Mouse (Mus musculus) heart, adult 10 weeks (tissue): ENCODE results near the gene Wsb2. TPM values are rescaled to one million over a fixed set of nuclear protein-coding genes. Genes with fewer than 3 reads are reported as not detected.

ENCODE experiments used
- polyA plus RNA-seq: library from polyadenylated mRNA; stranded (reverse); fragments of 350-450 nt; fragmentation: Illumina TruSeq; extraction: RNeasy Lipid Tissue Mini Kit (QIAGEN cat#74804); gene quantifications from one replicate; pipeline ENCODE4 v1.2.3, GENCODE M21; 2014; ENCODE audit warnings: low read depth, low replicate concordance

Wsb2 gene
- polyA plus RNA-seq = 95.2 TPM

GRCm38 (mm10) chr5:117357129-117357477 lies at the start of gene Wsb2:
Wsb2 (plus strand) TSS chr5:117357304.

DNA sequence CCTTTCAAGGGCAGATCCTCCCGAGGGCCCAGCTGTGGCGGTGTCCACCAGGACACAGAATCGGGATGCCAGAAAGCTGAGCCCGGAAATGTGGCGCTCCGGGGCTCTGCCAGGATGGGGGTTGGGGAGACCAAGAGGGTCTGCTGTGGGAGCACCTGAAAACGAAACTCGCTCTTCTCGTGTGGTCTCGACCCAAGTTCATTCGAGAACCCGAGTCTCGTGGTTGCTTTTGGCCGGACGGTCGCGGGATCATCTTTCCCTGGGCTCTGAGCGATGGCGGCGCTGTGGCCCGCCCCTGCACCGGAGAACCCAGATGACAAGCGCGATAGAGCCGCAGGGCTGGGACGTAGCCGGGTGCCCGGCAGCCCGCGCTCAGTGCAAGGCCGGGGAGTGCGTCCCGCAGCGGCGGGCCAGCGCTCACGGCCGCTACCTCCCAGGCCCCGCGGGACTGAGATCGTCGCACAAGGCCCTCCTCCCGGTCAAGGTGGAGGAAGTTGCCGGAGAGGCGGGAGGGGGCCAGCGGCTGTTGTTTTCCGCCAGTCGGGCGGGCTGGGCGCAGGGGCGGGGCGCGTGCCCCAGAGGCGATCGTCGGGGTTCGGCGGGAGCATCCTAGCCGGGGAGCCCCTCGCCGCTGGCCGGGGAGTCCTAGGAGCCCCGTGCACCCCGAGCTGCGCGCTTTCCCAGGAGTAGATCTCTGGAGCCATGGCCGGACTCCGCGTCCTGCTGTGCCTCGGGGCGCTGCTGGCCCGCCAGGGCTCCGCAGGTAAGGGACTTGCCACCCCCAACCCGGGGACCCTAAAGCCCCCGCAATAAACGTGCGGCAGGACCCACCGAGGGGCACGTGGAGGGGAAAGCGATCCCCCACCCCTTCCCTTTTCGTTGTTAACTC lies 38.1 kb upstream of the Wsb2 start, which contains the start of gene Vsig10:
Vsig10 (plus strand) TSS at position 343 of the 889 bp plus-strand sequence.

DNA sequence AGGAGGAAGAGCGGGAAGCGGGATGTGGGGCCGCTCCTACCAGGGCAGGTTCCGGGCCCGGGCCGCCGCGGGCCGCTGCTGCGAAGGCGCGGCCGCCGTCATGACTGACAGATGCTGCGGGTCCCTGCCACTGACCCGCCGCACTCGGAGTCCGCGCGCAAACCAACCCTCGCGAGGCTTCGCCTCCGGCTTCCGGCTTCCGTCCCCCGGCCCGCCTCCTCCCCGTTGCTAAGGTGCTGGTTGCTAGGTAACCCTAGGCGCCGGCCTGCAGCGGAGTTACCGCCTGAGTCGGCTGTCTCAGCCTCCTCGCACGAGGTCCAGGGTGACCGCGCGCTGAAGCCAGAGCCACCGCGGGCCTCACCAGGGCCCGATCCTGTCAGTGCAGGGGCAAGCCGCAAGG lies 31.8 kb downstream of the Wsb2 start, which contains the start of gene Rfc5:
Rfc5 (minus strand) TSS at position 171 of the 400 bp plus-strand sequence.

GRCm38 (mm10) chr5:117413507-117414501 lies 56.7 kb downstream of the Wsb2 start, which contains the start of gene Ksr2:
Ksr2 (plus strand) TSS chr5:117414000.

Other genes starting within 250 kb of the Wsb2 start
- 81.4 TPM for gene Suds3, start 241.2 kb upstream of the Wsb2 start, polyA plus RNA-seq
- 5.3 TPM for gene Taok3, start 237.2 kb upstream of the Wsb2 start, polyA plus RNA-seq
- 370 TPM for gene Pebp1, start 69.7 kb upstream of the Wsb2 start, polyA plus RNA-seq
- 7.1 TPM for gene Vsig10, start 38.2 kb upstream of the Wsb2 start, polyA plus RNA-seq
- 4.1 TPM for gene Rfc5, start 31.7 kb downstream of the Wsb2 start, polyA plus RNA-seq
- gene Ksr2, start 56.7 kb downstream of the Wsb2 start, polyA plus RNA-seq = not detected